Mouse (Mus musculus) fibroblast of lung, adult 2 months (primary cell): ENCODE data around the gene Vmp1.
A peak's percentile ranks its signal among the peaks of the same experiment; 100 is the strongest.

Experiments
- DNase-seq: peaks from one replicate; pipeline ENCODE4 v3.0.0-alpha.2; 2011; ENCODE audit warnings: low read depth

Gene Vmp1

GRCm38 (mm10) chr11:86629941-86630340 is 53.7 kb downstream of the Vmp1 start:
- no peak for DNase-seq

DNA sequence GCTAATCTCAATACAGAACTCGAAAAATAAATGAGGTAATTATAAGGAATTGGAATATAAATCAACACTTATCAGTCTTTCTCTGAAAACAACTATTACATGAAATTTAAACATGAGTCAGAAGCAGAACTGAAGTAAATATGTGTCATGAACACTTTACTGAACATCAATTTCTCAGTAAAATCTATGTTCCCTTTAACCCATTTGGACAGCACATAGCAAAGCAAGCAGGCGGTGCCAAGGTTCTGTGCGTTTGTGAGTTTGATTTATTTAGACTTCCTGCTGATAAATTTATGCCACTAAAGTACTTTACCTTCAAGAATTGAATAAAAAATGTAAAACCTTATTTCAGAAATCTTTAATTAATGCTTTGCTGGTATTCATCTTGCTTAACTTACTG is 54.2 kb downstream of the Vmp1 start:
- no peak for DNase-seq

GRCm38 (mm10) chr11:86628448-86628847 is 55.2 kb downstream of the Vmp1 start:
- DNase-seq, result no peak

- DNase-seq, result no peak
Observed at GRCm38 (mm10) chr11:86627649-86628048, 56.0 kb downstream of the Vmp1 start.

DNA sequence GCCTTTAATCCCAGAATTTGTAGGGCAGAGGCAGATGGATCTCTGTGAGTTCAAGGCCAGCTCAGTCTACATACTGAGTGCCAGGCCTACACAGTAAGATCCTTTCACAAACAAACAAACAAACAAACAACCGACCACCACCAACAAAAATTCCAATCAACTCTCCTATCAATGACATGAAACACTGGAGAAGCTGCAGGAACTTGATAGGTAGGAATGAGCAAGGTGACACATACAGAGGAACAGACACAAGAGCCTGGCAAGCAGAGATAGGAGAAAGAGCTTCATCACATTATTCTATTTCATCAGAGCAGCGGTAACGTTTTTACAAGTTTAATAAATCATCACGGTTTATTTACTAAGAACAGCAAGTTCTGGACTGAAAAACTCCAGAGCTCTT is 56.9 kb downstream of the Vmp1 start:
- no peak for DNase-seq

DNA sequence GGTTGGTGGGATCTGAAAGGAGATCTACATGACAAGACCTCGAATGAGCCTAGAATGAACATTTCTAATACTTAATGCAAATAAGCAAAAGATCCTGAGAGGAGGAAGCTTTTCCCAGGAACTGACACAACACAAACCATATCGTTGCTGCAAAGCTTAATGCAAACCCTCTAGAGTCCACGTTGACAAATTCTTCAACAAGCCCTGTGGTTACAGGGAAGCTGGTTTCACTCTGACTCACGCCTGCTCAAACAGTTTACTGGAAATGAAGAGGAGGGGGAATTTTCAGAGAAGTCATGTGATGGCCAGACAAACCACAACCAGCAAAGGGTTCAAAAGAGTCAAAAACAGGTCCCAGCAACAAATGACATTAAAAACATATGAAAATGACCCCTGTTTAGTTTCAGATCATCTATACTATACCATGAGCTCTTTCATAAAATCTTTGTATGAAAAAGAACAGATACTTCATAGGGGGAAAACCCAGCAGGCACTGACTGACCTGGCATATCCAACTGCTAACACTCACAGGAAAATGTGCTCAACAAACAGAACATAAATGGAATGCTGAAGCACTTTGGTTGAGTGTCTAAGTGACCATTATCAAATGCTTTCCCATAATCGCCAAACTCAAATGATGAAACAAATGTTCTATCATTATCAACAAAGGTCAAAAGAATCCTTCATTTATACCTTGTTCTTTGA is 59.2 kb downstream of the Vmp1 start:
- peak; percentile 92 for DNase-seq

- no peak for DNase-seq
Observed at GRCm38 (mm10) chr11:86623402-86624010, 60.1 kb downstream of the Vmp1 start.

DNA sequence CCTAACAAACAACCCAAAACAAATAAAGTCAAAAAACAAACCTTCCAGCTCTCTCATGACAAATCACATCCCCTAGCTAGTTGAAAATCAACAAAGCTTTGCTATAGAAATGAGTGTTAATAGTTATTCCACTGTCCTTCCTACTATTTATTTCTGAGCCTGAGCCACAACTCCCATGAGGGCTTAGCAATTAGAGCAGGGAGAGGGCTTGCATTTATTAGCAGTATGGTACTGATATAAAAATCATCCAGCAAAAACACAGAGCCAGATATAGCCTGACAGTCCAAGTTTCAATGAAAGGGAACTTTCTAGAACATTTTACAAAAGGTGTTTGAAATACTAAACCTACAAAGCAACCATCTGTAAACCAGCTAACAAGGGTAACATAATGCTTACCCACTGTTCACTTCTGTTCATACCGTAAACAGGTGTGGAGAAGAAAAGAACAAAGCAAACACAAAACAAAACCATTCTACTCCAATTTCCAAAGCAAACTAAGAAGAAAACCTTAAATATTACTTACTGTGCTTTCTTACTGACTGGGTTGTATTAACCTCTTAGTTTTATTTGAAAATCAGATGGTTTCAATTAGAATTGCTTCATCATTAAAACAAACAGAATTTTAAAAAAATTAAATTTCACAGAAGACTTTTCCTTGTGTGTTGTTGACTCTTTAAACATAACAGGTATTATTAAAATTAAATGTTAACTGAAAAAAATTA is 61.3 kb downstream of the Vmp1 start:
- no peak for DNase-seq

DNA sequence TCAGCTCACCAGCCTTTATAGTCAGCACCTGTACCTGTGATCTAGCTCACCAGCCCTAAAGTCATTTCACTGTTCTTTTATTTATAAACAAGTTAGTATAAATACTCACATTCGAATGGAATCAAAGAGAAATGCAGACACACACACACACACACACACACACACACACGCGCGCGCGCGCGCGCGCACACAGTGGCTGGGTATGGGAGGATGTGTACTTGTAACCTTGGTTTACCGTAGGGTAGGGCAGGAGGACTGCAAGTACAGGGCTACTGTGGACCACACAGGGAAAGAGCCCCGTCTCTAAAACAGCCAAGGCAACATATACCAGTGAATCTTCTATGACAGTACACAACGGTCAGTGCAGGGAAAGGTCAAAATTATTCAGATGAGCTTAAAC is 62.5 kb downstream of the Vmp1 start:
- no peak for DNase-seq

GRCm38 (mm10) chr11:86618548-86619335 is 64.9 kb downstream of the Vmp1 start:
- no peak for DNase-seq

DNA sequence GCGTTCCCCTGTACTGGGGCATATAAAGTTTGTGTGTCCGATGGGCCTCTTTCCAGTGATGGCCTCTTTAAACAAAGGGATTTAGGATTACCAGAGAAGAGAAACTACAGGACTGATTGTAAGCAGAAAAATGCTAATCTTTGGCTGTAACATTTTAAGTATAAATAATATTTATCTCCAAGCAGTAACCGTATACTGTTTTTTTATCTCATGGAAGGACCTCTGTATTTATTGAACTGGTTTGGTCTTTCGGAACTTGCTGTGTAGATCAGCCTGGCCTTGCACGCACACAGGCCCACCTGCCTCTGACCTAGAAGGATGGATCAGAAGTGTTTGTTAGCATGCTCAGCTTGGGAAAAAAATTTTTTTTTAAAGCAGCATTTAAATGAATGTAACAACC is 69.0 kb downstream of the Vmp1 start:
- no peak for DNase-seq

- no peak for DNase-seq
Observed at GRCm38 (mm10) chr11:86614056-86614530, 69.5 kb downstream of the Vmp1 start.

DNA sequence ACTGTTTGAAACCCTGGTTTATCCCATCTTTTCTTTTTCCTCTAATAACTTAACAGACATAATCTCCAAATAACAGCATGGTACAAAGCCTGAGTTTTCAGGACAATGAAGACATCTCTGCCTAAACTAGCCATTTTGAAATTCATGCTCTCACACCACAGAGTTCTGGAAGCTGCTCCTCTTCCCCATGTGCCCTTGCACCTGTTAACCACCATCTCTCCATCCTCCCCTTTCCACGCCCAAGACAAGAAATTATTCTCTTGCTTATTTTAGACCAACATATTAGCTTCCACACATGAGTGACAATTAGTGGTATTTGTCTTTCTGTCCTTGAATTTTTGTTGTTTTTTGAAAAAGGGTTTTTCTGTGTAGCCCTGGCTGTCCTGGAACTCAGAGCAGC is 71.6 kb downstream of the Vmp1 start:
- DNase-seq, result no peak

- DNase-seq, result no peak
Observed at GRCm38 (mm10) chr11:86610239-86610638, 73.4 kb downstream of the Vmp1 start.

DNA sequence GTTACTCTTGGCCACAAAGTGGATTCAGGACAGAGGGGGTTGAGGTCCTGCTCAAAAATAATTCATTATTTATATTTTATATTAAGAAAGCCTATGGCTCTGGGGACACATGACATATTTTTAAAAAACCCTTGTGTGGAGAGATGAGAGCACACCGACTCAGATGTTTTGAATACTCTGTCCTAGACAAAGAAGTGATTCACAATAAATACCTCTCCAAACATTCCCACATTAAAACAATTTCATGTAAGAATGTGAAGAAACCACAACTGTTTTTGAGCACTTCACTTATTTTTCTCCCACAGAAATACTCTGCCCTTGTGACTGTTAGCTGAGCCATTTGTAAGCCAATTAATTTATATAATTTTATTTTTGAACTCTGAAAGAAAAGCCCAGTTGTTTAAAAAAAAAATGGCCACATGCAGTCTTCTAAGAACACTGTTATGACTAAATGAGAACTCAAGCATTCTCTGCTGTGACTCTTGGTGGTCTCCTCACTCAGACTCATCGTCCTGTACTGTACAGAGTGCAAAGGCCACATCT is 75.8 kb downstream of the Vmp1 start:
- no peak for DNase-seq

GRCm38 (mm10) chr11:86606621-86607339 is 76.9 kb downstream of the Vmp1 start:
- DNase-seq, result no peak

- DNase-seq, result no peak
Observed at GRCm38 (mm10) chr11:86604732-86605520, 78.7 kb downstream of the Vmp1 start.

- no peak for DNase-seq
Observed at GRCm38 (mm10) chr11:86604289-86604688, 79.3 kb downstream of the Vmp1 start.

DNA sequence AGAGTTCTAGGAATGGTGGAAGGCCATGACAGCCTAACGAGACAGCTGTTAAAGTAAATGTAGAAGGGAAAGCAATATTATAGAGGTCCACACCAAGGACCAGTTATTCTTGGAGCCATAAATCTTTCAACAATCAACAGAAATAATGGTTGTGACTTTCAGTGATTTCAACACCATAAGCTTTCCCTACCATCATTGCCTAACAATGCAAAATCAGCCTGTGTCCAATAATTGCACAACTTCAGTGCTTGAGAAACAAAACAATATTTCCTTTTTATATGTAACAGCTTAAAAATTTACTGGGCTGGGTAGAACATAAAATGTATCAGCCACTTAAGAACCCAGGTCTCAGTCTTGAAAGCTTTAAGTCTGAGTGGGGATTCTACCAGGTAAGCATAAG is 79.9 kb downstream of the Vmp1 start:
- peak; percentile 87 for DNase-seq

DNA sequence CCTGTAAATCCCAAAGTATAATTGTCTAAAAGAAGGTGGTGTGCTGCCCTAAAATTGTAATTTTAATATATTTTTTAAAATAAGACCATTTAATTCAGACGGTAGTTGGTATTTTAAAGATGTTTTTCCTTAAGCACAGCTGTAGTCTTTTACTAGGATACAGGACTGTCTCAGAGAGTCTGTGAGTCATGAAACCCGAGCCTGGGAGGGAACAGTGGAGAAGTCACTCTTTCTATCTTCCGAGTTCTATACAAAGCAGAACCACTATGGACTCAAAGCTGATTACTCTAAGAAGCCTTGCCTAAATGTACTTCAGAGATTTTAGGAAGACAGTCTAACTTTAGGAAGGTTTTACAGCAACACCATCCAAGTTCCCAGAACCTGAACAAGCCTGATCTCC is 81.5 kb downstream of the Vmp1 start:
- no peak for DNase-seq

GRCm38 (mm10) chr11:86600209-86600557 is 83.5 kb downstream of the Vmp1 start:
- no peak for DNase-seq
